Mouse (Mus musculus): Measurements from ENCODE around the gene Gm20721.

Gene Gm20721

DNA sequence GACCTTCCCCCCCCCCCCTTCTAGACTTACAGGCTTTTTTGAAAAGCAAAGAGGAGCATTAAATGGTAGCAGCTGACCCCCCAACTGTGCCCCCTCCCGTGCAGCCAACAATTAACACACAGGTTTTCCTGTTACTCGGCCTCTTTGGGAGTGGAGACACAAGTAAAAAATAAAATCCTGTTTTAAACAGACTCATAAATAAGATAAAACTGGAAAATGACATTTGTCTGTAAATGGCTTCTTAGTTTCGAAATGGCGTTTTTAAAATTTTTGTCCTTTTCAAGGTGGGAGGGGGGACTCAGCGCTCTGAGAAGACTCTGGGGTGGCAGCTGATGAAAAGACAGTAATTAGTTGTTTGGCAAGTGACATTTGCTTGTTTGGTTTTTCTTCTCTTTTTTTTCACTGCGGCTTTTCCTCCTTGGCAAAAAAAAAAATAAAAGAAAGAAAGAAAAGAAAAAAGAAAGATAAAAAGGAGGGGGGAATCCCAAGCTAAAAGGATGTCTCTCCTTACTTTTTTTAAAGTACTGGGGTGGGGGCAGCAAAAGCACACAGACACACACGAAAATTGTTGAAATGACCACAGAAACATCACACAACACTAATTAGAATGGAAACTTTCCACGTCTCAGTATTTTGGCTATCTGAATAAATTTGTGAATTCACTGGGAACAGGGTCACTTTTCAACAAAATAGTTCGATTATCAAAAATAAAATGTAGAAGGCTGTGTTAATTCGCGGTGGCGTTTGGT is 15.1 kb downstream of the Gm20721 start:
- in situ Hi-C loops (cut with MboI; ENCODE audit: low pct_unique_long_range_greater_than_20kb in 1 of 2, low sequenced_read_pairs in 2 of 2, unreplicated experiment in 1 of 2): no loop called here

DNA sequence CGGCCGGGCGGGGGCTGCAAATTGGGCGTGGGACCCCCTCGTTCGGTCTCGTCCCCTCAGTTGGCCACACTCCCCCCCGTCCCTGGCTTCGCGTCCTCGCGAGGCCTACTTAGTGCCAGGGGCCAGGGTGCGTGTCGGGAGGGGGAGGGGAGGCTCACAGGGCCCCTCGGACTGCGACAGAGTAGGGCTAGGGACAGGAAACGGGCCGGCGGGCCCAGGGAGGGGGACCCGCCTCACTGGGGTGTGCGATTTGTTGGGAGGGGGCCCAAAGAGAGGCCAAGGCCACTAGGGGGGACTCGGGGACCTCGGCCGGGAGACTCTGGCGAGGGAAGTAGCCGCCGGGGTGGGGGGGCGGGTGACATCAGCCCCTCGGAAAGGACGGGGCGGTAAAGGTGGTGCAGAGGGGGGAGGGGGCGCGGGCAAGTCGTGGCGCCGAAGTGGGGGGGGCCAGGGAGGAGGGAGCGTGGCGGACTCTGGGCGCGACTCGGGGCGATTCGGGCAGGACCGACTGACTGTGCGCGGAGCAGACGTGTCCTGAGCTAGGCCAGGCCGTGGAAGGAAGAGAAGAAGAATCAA is 15.8 kb downstream of the Gm20721 start:
- in situ Hi-C loops (cut with MboI; ENCODE audit: low pct_unique_long_range_greater_than_20kb in 1 of 2, low sequenced_read_pairs in 2 of 2, unreplicated experiment in 1 of 2): no loop called here

DNA sequence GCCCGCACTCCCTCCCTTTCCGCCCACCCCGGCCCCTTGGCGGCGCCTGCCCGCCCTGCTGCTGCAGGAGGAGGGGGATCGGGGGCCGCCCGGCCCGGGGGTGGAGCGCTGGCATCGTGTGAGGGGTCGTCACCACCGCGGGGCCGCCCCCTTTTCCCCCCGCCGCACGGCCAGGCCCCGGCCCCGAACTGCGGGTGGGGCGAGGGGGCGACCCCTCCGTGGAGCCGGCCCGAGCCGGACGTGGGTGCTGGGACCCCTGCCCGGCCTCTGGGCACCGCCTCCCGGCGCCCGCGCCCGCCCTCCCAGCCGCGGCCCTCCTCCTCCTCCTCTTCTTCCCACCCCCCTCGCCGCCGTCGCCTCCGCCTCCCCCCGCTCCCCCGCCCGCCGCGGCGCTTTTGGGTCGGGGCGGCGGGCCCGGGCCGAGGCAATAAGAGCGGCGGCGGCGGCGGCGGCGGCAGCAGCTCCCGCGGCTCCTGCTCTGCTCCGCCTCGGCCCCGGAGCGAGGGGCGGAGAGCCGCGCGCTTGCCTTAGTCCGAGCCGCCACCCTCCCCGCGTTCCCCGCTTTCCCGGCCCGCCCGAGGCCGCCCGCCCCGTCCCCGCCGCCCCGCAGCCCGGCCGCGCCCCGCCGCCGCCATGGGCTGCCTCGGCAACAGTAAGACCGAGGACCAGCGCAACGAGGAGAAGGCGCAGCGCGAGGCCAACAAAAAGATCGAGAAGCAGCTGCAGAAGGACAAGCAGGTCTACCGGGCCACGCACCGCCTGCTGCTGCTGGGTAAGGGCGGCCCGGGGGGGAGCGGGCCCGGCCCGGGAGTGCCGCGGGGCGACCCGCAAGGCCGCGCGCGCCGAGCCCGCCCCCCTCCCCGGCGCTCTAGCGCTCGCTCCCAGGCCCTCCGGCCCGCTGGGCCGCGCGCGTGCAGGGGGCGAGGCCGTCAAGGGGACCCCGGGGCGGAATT is 16.6 kb downstream of the Gm20721 start:
- in situ Hi-C loops (cut with MboI; ENCODE audit: low pct_unique_long_range_greater_than_20kb in 1 of 2, low sequenced_read_pairs in 2 of 2, unreplicated experiment in 1 of 2): no loop called here

- in situ Hi-C loops (cut with MboI; ENCODE audit: low pct_unique_long_range_greater_than_20kb in 1 of 2, low sequenced_read_pairs in 2 of 2, unreplicated experiment in 1 of 2): no loop called here
These were observed 17.4 kb downstream of the Gm20721 start for GRCm38 (mm10) chr2:174328926-174329662.

DNA sequence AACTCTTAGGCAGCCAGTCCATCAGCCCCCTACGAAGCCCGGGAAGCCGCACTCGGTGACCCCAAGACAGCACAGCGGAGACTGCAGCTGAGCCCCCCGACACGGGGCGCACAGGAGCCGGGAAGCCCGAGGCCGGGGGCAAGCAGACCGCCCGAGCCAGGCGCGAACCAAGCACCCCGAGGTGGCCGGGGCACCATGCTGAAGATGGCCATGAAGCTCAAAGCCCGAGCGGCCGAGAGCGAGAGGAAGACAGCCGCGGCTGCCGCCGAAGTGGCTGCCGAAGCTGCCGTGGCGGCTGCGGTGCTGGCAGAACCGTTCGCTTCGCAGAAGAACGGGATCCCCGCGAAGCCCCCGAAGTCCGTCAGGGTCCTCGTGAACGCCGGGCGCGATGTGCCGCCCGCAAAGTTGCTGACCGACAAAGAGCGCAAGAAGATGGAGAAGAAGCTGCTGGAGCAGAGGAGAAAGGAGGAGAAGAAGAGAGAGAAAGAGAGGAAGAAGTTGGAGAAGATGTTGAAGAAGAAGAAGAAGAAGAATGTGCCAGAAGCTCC is 18.1 kb downstream of the Gm20721 start:
- in situ Hi-C loops (cut with MboI; ENCODE audit: low pct_unique_long_range_greater_than_20kb in 1 of 2, low sequenced_read_pairs in 2 of 2, unreplicated experiment in 1 of 2): no loop called here

GRCm38 (mm10) chr2:174327295-174327981 is 19.1 kb downstream of the Gm20721 start:
- in situ Hi-C loops (cut with MboI; ENCODE audit: low pct_unique_long_range_greater_than_20kb in 1 of 2, low sequenced_read_pairs in 2 of 2, unreplicated experiment in 1 of 2): no loop called here

GRCm38 (mm10) chr2:174326481-174326880 is 20.0 kb downstream of the Gm20721 start:
- in situ Hi-C loops (cut with MboI; ENCODE audit: low pct_unique_long_range_greater_than_20kb in 1 of 2, low sequenced_read_pairs in 2 of 2, unreplicated experiment in 1 of 2): no loop called here

DNA sequence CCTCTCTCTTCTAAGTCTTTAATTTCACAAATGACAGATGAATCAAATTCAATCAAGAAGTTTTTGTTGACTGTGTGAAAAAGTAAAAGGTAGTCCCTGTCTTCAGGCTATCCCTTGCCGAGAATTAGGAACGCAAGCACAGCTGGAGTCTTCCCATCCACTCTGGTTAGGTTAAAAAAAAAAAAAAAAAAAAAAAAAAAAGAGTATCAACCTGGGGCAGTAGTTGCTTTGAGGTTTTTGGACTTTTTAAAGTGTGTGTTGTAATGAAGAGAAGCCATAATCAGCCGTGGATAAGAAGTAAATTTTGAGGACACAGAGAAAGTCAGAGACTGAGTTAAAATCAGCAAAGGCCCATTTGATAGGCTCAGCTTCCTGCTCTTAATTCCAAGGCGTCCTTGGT is 20.5 kb downstream of the Gm20721 start:
- in situ Hi-C loops (cut with MboI; ENCODE audit: low pct_unique_long_range_greater_than_20kb in 1 of 2, low sequenced_read_pairs in 2 of 2, unreplicated experiment in 1 of 2): no loop called here

DNA sequence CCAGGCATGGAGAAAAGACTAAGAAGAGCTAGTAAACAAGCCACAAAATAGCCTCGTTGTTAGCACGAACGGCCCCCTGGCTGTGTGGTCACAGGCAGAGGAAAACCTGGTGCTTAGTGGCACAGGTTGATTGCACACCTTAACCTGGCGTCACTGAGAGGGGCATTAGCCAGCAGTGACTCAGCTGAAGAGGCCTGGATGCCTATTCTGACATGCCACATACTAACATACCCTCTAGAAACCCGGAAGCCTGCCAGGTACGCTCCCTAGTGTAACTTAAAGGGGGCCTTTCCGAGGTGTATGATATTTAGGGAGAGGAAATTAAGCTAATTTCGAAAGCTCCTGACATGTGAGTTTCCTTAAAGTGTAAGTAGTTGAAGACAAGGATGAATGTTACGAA is 29.9 kb downstream of the Gm20721 start:
- in situ Hi-C loops (cut with MboI; ENCODE audit: low pct_unique_long_range_greater_than_20kb in 1 of 2, low sequenced_read_pairs in 2 of 2, unreplicated experiment in 1 of 2): loop anchor here (5.0 to 25.0 kb wide), 2 partner anchors 356 to 571 kb away; no protein-coding TSS in a partner anchor

GRCm38 (mm10) chr2:174315445-174315844 is 31.1 kb downstream of the Gm20721 start:
- in situ Hi-C loops (cut with MboI; ENCODE audit: low pct_unique_long_range_greater_than_20kb in 1 of 2, low sequenced_read_pairs in 2 of 2, unreplicated experiment in 1 of 2): loop anchor here (5.0 to 25.0 kb wide), 2 partner anchors 357 to 572 kb away; no protein-coding TSS in a partner anchor

GRCm38 (mm10) chr2:174312661-174313060 is 33.9 kb downstream of the Gm20721 start:
- in situ Hi-C loops (cut with MboI; ENCODE audit: low pct_unique_long_range_greater_than_20kb in 1 of 2, low sequenced_read_pairs in 2 of 2, unreplicated experiment in 1 of 2): loop anchor here (5.0 to 25.0 kb wide), 2 partner anchors 360 to 575 kb away; no protein-coding TSS in a partner anchor

DNA sequence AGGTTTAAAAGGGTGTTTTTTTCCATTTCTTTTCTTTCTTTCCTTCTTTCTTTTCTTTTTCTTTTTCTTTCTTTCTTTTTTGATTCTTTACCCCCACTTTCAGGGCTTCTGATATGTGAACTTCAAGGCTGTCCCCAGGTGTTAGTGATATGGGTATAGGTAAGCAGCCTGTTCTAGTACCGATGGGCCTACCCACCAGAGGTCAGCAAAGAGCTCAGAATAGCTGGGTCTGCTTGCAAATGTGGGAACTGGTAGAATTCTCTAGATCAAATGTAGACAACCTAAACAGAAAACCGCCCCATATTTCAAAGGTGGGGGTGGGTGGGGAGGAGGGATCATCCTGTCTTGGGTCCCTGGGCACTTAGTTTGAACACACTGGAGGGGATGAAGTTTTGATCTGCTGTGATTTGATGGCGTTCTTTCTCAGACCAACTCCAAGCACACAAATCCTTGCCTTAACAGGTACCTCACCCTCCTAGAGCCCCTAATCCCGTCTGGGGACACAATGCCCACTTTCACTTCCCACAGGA is 34.3 kb downstream of the Gm20721 start:
- in situ Hi-C loops (cut with MboI; ENCODE audit: low pct_unique_long_range_greater_than_20kb in 1 of 2, low sequenced_read_pairs in 2 of 2, unreplicated experiment in 1 of 2): loop anchor here (5.0 to 25.0 kb wide), 2 partner anchors 360 to 575 kb away; no protein-coding TSS in a partner anchor

DNA sequence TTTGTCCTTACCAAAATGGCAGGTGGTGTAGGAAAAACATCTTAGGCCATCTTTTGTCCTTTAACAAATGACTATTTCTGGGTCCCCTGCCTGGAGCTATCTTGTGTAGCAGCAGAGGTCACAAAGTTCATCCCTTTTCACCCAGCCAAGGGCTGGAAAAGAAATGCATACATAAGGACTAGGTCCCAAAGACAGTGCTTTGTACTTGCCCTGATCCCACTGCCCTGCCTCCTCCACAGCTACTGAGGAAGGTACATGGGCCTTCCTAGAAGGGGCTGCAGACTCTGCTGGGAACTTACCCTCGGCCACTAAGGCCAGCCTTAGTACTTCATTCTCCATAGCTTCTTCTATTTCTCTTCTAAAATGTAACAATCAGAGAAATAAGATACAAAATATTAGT is 34.9 kb downstream of the Gm20721 start:
- in situ Hi-C loops (cut with MboI; ENCODE audit: low pct_unique_long_range_greater_than_20kb in 1 of 2, low sequenced_read_pairs in 2 of 2, unreplicated experiment in 1 of 2): loop anchor here (5.0 to 25.0 kb wide), 2 partner anchors 361 to 576 kb away; no protein-coding TSS in a partner anchor

DNA sequence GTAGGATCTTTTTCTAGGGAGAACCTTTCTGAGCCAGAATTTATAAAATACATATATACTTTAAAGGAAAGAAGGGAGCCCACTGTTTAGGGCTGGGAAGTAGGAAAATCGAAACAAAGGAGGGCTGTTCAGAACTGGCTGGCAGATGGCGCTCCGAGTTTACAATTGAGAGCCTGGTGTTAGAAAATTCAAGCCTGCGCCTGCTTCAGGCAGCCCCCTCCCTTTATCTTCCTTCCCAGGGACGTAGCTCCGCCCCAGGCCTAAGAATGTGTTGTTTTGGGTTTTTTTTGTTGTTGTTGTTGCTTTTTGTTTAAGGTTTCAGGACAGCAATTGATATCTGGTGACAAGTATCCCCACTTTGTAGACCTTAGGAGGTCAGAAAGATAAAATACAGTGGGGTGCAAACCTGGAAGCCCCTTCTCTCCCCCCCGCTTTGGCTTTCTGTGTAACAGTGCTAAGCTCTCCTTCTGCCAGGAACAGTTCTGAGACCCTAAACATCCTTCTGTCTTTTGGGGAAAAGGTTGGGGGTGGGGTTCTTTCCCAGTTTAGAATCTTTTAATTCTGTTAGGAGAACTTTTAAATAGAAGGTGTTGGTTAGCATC is 35.5 kb downstream of the Gm20721 start:
- in situ Hi-C loops (cut with MboI; ENCODE audit: low pct_unique_long_range_greater_than_20kb in 1 of 2, low sequenced_read_pairs in 2 of 2, unreplicated experiment in 1 of 2): loop anchor here (5.0 to 25.0 kb wide), 2 partner anchors 361 to 576 kb away; no protein-coding TSS in a partner anchor

GRCm38 (mm10) chr2:174307903-174308302 is 38.6 kb downstream of the Gm20721 start:
- in situ Hi-C loops (cut with MboI; ENCODE audit: low pct_unique_long_range_greater_than_20kb in 1 of 2, low sequenced_read_pairs in 2 of 2, unreplicated experiment in 1 of 2): loop anchor here (25.0 kb wide), 1 partner anchor 579 kb away; no protein-coding TSS in a partner anchor

DNA sequence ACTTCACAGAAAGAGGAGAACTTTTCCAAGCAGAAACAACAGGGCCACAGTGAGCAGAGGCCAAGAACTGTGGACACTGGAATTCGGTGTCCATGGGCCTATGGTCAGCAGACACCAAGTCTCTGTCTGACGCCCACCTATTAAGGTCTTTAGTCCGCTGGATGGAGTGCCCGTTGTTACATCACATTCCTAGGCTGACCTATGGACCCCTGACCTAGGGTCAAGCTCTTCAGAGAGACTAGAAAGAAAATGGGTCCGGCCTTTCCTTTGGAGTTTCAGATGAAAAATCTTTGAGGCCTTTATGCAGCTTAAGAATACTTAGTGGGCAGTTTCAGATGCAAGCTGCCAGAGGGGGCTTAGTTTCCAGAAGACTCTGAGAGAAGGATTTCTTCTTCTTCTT is 40.9 kb downstream of the Gm20721 start:
- in situ Hi-C loops (cut with MboI; ENCODE audit: low pct_unique_long_range_greater_than_20kb in 1 of 2, low sequenced_read_pairs in 2 of 2, unreplicated experiment in 1 of 2): loop anchor here (25.0 kb wide), 1 partner anchor 582 kb away; no protein-coding TSS in a partner anchor

Data from mouse embryonic stem cell (cell line).